Mouse (Mus musculus) myocyte (in vitro differentiated cells): ENCODE measurements at regions not wholly inside any gene's neighbourhood (a gene's known extent, or its start where the extent isn't known, plus 50 kb on each side); places are given as distances from the start of the nearest gene placed in this dataset.

Source experiments
- H3K27me3 ChIP-seq: one replicate; pipeline ENCODE4 v1.6.1; 2011; ENCODE audit not compliant: control insufficient read depth, insufficient read depth, insufficient read length
- H3K36me3 ChIP-seq: one replicate; pipeline ENCODE4 v1.6.1; 2011; ENCODE audit not compliant: control insufficient read depth, insufficient read depth
- H3K4me2 ChIP-seq: one replicate; pipeline ENCODE4 v1.6.1; 2011; ENCODE audit warnings: low read depth, control low read depth
- H3K4me3 ChIP-seq: one replicate; pipeline ENCODE4 v1.5.1; 2011; ENCODE audit warnings: mild to moderate bottlenecking, control low read depth, moderate library complexity
- H3K79me2 ChIP-seq: one replicate; pipeline ENCODE4 v1.6.1; 2011; ENCODE audit not compliant: control insufficient read depth, insufficient read depth
- H3ac ChIP-seq: one replicate; pipeline ENCODE4 v1.6.1; 2011; ENCODE audit not compliant: control insufficient read depth, insufficient read length
- CEBPB ChIP-seq: IDR thresholded peaks from 2 replicates; pipeline ENCODE4 v1.6.1; 2011; ENCODE audit warnings: mild to moderate bottlenecking, moderate library complexity; ENCODE audit not compliant: poor library complexity, insufficient read depth, severe bottlenecking
- E2F4 ChIP-seq: IDR thresholded peaks from one replicate; pipeline ENCODE4 v1.6.1; 2011; ENCODE audit warnings: mild to moderate bottlenecking, control low read depth, moderate library complexity; ENCODE audit not compliant: insufficient read depth
- MAX ChIP-seq: IDR thresholded peaks from one replicate; pipeline ENCODE4 v1.6.1; 2011; ENCODE audit warnings: low read depth, mild to moderate bottlenecking, control low read depth
- MYOD1 ChIP-seq, 3 experiments: IDR thresholded peaks; one replicate each; pipeline ENCODE4 v1.6.1; 2011; ENCODE audit warnings: control low read depth in 2 of 3, low read depth in 2 of 3, mild to moderate bottlenecking in 2 of 3, moderate library complexity in 1 of 3; ENCODE audit not compliant: insufficient read length in 2 of 3, control insufficient read depth in 1 of 3
- MYOG ChIP-seq, 3 experiments: IDR thresholded peaks; one replicate each; pipeline ENCODE4 v1.6.1; 2011; ENCODE audit warnings: control low read depth in 2 of 3, low read depth in 2 of 3, mild to moderate bottlenecking in 2 of 3; ENCODE audit not compliant: insufficient read length in 2 of 3, control insufficient read depth in 1 of 3, insufficient read depth in 1 of 3
- POLR2A ChIP-seq: IDR thresholded peaks from one replicate; pipeline ENCODE4 v1.6.1; 2011; ENCODE audit warnings: low read depth, mild to moderate bottlenecking, control low read depth, moderate library complexity; ENCODE audit not compliant: insufficient read length
- POLR2AphosphoS2 ChIP-seq: IDR thresholded peaks from one replicate; pipeline ENCODE4 v1.6.1; 2011; ENCODE audit warnings: low read depth, control low read depth; ENCODE audit not compliant: insufficient read length
- REST ChIP-seq: IDR thresholded peaks from one replicate; pipeline ENCODE4 v1.6.1; 2011; ENCODE audit warnings: mild to moderate bottlenecking, control low read depth, moderate library complexity; ENCODE audit not compliant: insufficient read depth, insufficient read length
- SRF ChIP-seq: IDR thresholded peaks from one replicate; pipeline ENCODE4 v1.6.1; 2011; ENCODE audit warnings: low read depth; ENCODE audit not compliant: control insufficient read depth, insufficient read length
- TCF12 ChIP-seq: IDR thresholded peaks from one replicate; pipeline ENCODE4 v1.6.1; 2011; ENCODE audit warnings: mild to moderate bottlenecking, control low read depth; ENCODE audit not compliant: poor library complexity, insufficient read depth, severe bottlenecking
- TCF3 ChIP-seq: IDR thresholded peaks from one replicate; pipeline ENCODE4 v1.6.1; 2011; ENCODE audit warnings: low read depth, control low read depth; ENCODE audit not compliant: insufficient read length
- USF1 ChIP-seq: IDR thresholded peaks from one replicate; pipeline ENCODE4 v1.6.1; 2011; ENCODE audit warnings: low read depth, mild to moderate bottlenecking, control low read depth, moderate library complexity

DNA sequence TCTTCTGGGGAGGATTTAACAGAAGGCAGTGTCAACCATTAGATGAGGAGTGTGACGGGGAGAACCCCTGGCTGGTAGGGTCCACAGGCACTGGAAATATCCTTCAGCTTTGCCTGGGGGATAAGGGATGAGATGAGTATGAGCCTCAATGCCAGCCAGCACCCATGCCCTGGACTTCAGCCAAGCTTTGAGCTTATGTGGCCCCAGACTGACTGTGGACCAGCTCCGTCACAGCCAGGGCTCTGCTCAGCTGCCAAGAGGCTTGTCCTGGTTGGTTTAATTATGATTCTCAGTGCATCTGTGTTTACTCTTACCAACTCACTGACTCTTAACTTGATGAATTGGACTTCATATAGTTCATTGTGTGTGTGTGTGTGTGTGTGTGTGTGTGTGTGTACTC is 165.8 kb downstream of the Mex3b start:
- Histone ChIP-seq H3K36me3 (no peaks in the 10 kb centered on the region), H3K27me3 (no peaks in the 10 kb centered on the region), H3ac (no peak overlapping the region), H3K79me2 (no peaks in the 10 kb centered on the region), H3K4me2 (no peak overlapping the region), H3K4me3 (no peak overlapping the region)
- TF ChIP-seq E2F4 (no peak), POLR2A (no peak), USF1 (no peak), CEBPB (no peak), TCF3 (no peak), MYOG (IDR thresholded peaks at IDR 0.05; ENCODE audit: control insufficient read depth in 1 of 3, insufficient read depth in 1 of 3, insufficient read length in 2 of 3, low read depth in 2 of 3) (no peak), TCF12 (no peak), SRF (no peak), POLR2AphosphoS2 (no peak)

DNA sequence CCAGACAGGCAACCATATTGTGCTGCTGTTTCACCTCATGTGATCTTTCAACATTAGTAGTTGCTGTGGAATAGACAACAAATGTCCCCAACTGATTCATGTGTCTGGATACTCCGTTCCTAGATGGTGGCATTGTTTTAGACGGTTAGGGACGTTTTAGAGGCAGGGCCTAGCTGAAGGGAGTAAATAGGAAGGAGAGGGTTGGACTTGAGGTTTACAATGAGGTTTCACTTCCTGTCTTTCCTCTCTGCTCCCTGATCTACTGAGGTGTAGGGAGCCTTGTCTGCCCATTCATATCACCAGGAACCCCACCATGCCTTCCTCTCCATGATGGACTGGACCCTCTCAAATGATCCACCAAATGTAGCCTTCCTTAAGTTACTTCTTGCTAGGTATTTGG is 168.1 kb downstream of the Mex3b start:
- Histone ChIP-seq H3ac (no peak overlapping the region), H3K4me3 (no peak overlapping the region), H3K79me2 (no peaks in the 10 kb centered on the region), H3K27me3 (no peaks in the 10 kb centered on the region), H3K36me3 (no peaks in the 10 kb centered on the region), H3K4me2 (no peak overlapping the region)
- TF ChIP-seq POLR2A: no peak
- TF ChIP-seq MAX: no peak
- no peak for TF ChIP-seq REST
- TF ChIP-seq MYOD1 (IDR thresholded peaks at IDR 0.05; ENCODE audit: control insufficient read depth in 1 of 3, insufficient read length in 2 of 3, low read depth in 2 of 3): no peak
- TF ChIP-seq CEBPB: no peak
- no peak for TF ChIP-seq POLR2AphosphoS2
- no peak for TF ChIP-seq E2F4

DNA sequence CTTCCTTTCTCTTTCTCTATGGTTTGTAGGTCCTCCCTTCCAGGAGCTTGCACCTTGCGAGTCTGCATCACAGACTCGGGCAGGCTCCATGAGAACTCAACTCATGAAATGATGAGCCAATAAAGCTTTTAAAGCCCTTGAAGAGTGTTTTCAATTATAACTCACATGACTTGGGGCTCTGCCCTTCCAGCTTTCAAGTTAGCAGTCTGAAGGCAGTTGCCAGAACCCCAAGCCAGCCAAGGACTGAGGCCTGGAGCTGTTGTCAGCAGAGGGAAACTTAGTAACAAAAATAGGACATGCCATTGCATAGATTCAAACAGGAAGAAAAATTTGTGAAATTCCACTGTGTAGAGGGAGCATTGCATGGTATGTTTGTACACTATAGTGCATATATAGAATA is 169.3 kb downstream of the Mex3b start:
- Histone ChIP-seq H3K79me2 (no peaks in the 10 kb centered on the region), H3K4me3 (no peak overlapping the region), H3K36me3 (no peaks in the 10 kb centered on the region), H3ac (no peak overlapping the region), H3K27me3 (no peaks in the 10 kb centered on the region), H3K4me2 (no peak overlapping the region)
- no peak for TF ChIP-seq USF1
- no peak for TF ChIP-seq CEBPB
- no peak for TF ChIP-seq MYOG (IDR thresholded peaks at IDR 0.05; ENCODE audit: control insufficient read depth in 1 of 3, insufficient read depth in 1 of 3, insufficient read length in 2 of 3, low read depth in 2 of 3)
- no peak for TF ChIP-seq MAX
- TF ChIP-seq TCF3: no peak
- TF ChIP-seq POLR2AphosphoS2: no peak
- no peak for TF ChIP-seq SRF
- TF ChIP-seq TCF12: no peak
- TF ChIP-seq POLR2A: no peak
- no peak for TF ChIP-seq E2F4
- TF ChIP-seq REST: no peak
- TF ChIP-seq MYOD1 (IDR thresholded peaks at IDR 0.05; ENCODE audit: control insufficient read depth in 1 of 3, insufficient read length in 2 of 3, low read depth in 2 of 3): no peak

DNA sequence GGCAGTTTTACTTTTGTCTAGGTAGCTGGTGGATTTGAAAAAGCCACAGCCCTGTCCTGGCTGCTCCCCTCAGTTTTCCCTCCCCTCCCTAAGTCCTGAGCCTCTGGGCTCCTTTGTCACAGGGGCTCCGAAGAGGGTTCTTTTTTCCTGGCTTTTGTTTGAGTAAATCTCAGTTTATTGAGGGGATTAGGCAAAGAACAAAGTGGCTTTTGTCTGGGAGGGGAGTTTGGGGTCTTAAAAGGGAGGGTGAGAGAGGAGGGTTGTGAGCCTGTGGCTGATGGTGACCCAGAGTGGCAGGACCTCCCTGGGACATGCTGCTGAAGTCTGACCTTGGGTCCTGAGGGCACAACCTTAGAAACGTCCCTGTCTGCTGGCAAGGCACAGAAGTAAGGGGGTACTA is 170.0 kb downstream of the Mex3b start:
- no peaks in the 10 kb centered on the region for H3K27me3 ChIP-seq
- H3ac ChIP-seq: no peak overlapping the region
- H3K36me3 ChIP-seq: no peaks in the 10 kb centered on the region
- no peak overlapping the region for H3K4me2 ChIP-seq
- no peak for TF ChIP-seq POLR2AphosphoS2
- TF ChIP-seq MAX: no peak
- no peak for TF ChIP-seq E2F4
- TF ChIP-seq USF1: no peak
- no peak for TF ChIP-seq MYOG (IDR thresholded peaks at IDR 0.05; ENCODE audit: control insufficient read depth in 1 of 3, insufficient read depth in 1 of 3, insufficient read length in 2 of 3, low read depth in 2 of 3)
- no peak for TF ChIP-seq CEBPB
- no peak for TF ChIP-seq TCF3
- no peak for TF ChIP-seq MYOD1 (IDR thresholded peaks at IDR 0.05; ENCODE audit: control insufficient read depth in 1 of 3, insufficient read length in 2 of 3, low read depth in 2 of 3)
- TF ChIP-seq REST: no peak
- no peak for TF ChIP-seq SRF
- no peak for TF ChIP-seq TCF12
- TF ChIP-seq POLR2A: no peak
- H3K4me3 ChIP-seq: no peak overlapping the region
- H3K79me2 ChIP-seq: no peaks in the 10 kb centered on the region

DNA sequence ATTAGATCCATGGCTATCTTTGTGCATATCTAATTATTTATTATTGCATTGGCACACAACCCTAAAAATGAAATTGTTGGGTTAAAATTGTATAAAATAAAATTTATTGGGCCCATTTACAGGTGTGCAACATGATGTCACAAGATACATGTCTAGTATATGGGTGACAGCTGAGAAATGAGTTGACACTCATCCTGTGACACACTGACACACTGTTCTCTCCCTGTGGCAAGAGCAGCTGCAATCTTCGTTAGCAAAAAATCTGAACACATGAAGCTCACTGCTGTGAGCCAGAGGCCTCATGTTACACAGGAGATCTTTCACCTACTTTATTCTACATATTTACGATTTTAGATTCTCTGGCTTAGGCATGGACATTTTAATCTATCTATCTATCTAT is 170.6 kb downstream of the Mex3b start:
- Histone ChIP-seq H3K27me3 (no peaks in the 10 kb centered on the region), H3K4me2 (no peak overlapping the region), H3ac (no peak overlapping the region), H3K4me3 (no peak overlapping the region), H3K79me2 (no peaks in the 10 kb centered on the region), H3K36me3 (no peaks in the 10 kb centered on the region)
- TF ChIP-seq MYOD1 (IDR thresholded peaks at IDR 0.05; ENCODE audit: control insufficient read depth in 1 of 3, insufficient read length in 2 of 3, low read depth in 2 of 3) (peak in 2 of 3 experiments; percentile 51 to 56), MYOG (IDR thresholded peaks at IDR 0.05; ENCODE audit: control insufficient read depth in 1 of 3, insufficient read depth in 1 of 3, insufficient read length in 2 of 3, low read depth in 2 of 3) (peak in 1 of 3 experiments; percentile 55), REST (no peak)
